Mouse (Mus musculus) layer of hippocampus, adult 8-10 months (tissue): ENCODE results near the gene Errfi1. TPM values are rescaled to one million over a fixed set of nuclear protein-coding genes. Genes with fewer than 3 reads are reported as not detected.

Source experiments
- DNase-seq, 2 experiments: peaks; one replicate each; pipeline ENCODE4 v3.0.0; 2022; ENCODE audit warnings: low spot score in 2 of 2
- total RNA-seq, 4 experiments: library from RNA; stranded (reverse); gene quantifications; 2 replicates each; pipeline ENCODE4 v1.2.4; 2022

Errfi1 gene
- total RNA-seq = 10 to 100 TPM; 37.7 to 48.8 (median 40.4) TPM

GRCm38 (mm10) chr4:150853680-150854461 lies at the start of gene Errfi1:
Errfi1 (plus strand) TSS chr4:150853919.
- no peak for DNase-seq

GRCm38 (mm10) chr4:150804204-150804603 lies 49.5 kb upstream of the Errfi1 start:
- no peak for DNase-seq

- DNase-seq = no peak
Observed at GRCm38 (mm10) chr4:150807727-150808470, 45.8 kb upstream of the Errfi1 start.

- DNase-seq = no peak
Observed at GRCm38 (mm10) chr4:150808471-150808847, 45.3 kb upstream of the Errfi1 start.

- no peak for DNase-seq
Observed at GRCm38 (mm10) chr4:150809323-150809722, 44.4 kb upstream of the Errfi1 start.

- no peak for DNase-seq
Observed at GRCm38 (mm10) chr4:150815144-150815543, 38.6 kb upstream of the Errfi1 start.

GRCm38 (mm10) chr4:150816414-150816951 lies 37.2 kb upstream of the Errfi1 start:
- no peak for DNase-seq

- DNase-seq = no peak
Observed at GRCm38 (mm10) chr4:150819126-150819910, 34.4 kb upstream of the Errfi1 start.

GRCm38 (mm10) chr4:150821381-150821780 lies 32.3 kb upstream of the Errfi1 start:
- no peak for DNase-seq

GRCm38 (mm10) chr4:150822624-150823023 lies 31.1 kb upstream of the Errfi1 start:
- DNase-seq = no peak

GRCm38 (mm10) chr4:150823614-150824480 lies 29.9 kb upstream of the Errfi1 start:
- no peak for DNase-seq

GRCm38 (mm10) chr4:150824877-150825276 lies 28.8 kb upstream of the Errfi1 start:
- DNase-seq = no peak

- no peak for DNase-seq
Observed at GRCm38 (mm10) chr4:150825531-150825930, 28.2 kb upstream of the Errfi1 start.

GRCm38 (mm10) chr4:150831321-150831720 lies 22.4 kb upstream of the Errfi1 start:
- no peak for DNase-seq

- DNase-seq = no peak
Observed at GRCm38 (mm10) chr4:150831941-150832340, 21.8 kb upstream of the Errfi1 start.

GRCm38 (mm10) chr4:150835163-150835562 lies 18.6 kb upstream of the Errfi1 start:
- DNase-seq = no peak

GRCm38 (mm10) chr4:150836258-150836657 lies 17.5 kb upstream of the Errfi1 start:
- no peak for DNase-seq

GRCm38 (mm10) chr4:150836961-150837360 lies 16.8 kb upstream of the Errfi1 start:
- DNase-seq = no peak

GRCm38 (mm10) chr4:150837458-150837857 lies 16.3 kb upstream of the Errfi1 start:
- DNase-seq = no peak

GRCm38 (mm10) chr4:150842045-150842444 lies 11.7 kb upstream of the Errfi1 start:
- DNase-seq = no peak

- no peak for DNase-seq
Observed at GRCm38 (mm10) chr4:150843181-150843580, 10.5 kb upstream of the Errfi1 start.
